Mouse (Mus musculus) bone marrow, adult 2 months (tissue): Measurements from ENCODE around the gene Ppp1r12a. TPM values are rescaled to one million over a fixed set of nuclear protein-coding genes. Genes with fewer than 3 reads are reported as not detected.

Source experiments
- H3K27ac ChIP-seq: fragments of 200-500 bp; 2 replicates; pipeline ENCODE4 v1.5.1; 2012; ENCODE audit warnings: low read depth, mild to moderate bottlenecking, control low read depth, inconsistent platforms, low read length; ENCODE audit not compliant: control insufficient read depth, poor library complexity, insufficient read depth
- H3K4me1 ChIP-seq: fragments of 200-500 bp; 2 replicates; pipeline ENCODE4 v1.6.1; 2011; ENCODE audit warnings: low read length; ENCODE audit not compliant: control insufficient read depth, insufficient read depth
- H3K4me3 ChIP-seq: fragments of 200-500 bp; replicated peaks from 2 replicates; pipeline ENCODE3; 2011; ENCODE audit warnings: mild to moderate bottlenecking, low read depth, low read length, control low read depth; ENCODE audit not compliant: control insufficient read depth
- CTCF ChIP-seq: fragments of 200-500 bp; IDR thresholded peaks from 2 replicates; pipeline ENCODE4 v1.5.1; 2011; ENCODE audit warnings: low read length, control low read depth; ENCODE audit not compliant: control insufficient read depth, insufficient read depth
- POLR2A ChIP-seq: fragments of 200-500 bp; IDR thresholded peaks from 2 replicates; pipeline ENCODE4 v1.6.1; 2011; ENCODE audit warnings: low read depth, mild to moderate bottlenecking, control low read depth, low read length, borderline replicate concordance; ENCODE audit not compliant: control insufficient read depth
- WGBS: fragments of 180-500 bp; shearing (Covaris S2); methylation state at CpG from one replicate; pipeline ENCODE4 v1.1.7; 2018; 5-methylcytosine and 5-hydroxymethylcytosine counted together
- polyA plus RNA-seq: library from polyadenylated mRNA; stranded (reverse); fragments of >200 nt; gene quantifications from 2 replicates; pipeline ENCODE4 v1.2.4, GENCODE M21; 2011; ENCODE audit warnings: low replicate concordance; ENCODE audit not compliant: missing spikeins, insufficient read depth, insufficient read length

Ppp1r12a gene
- polyA plus RNA-seq, 1 experiment = 68.6 TPM

GRCm38 (mm10) chr10:108331784-108332561 lies 170.0 kb downstream of the Ppp1r12a start, which contains the start of gene Pawr:
Gene Pawr (plus strand): TSS chr10:108332121.
- under 1% methylated on average over 72 of the region's 85 CpGs for WGBS
- TF ChIP-seq POLR2A (no peak), CTCF (no peak)
- no peak within 1 kb of the TSS for H3K27ac ChIP-seq

GRCm38 (mm10) chr10:108332571-108333541 lies 170.9 kb downstream of the Ppp1r12a start:
- no peak overlapping the region for H3K27ac ChIP-seq
- TF ChIP-seq CTCF = no peak
- TF ChIP-seq POLR2A = no peak
- under 1% methylated on average over 126 of the region's 129 CpGs for WGBS
- no peaks in the 10 kb centered on the region for H3K4me1 ChIP-seq
- peak overlapping the region; percentile 1 for H3K4me3 ChIP-seq

More at GRCm38 (mm10) chr10:108331784-108332561, 170.0 kb downstream of the Ppp1r12a start, which contains the start of gene Pawr:
- no peaks in the 10 kb centered on the region for H3K4me1 ChIP-seq
- H3K4me3 ChIP-seq = peak within 1 kb of the TSS; percentile 1

GRCm38 (mm10) chr10:108333642-108334041 lies 171.6 kb downstream of the Ppp1r12a start:
- no peaks in the 10 kb centered on the region for H3K4me1 ChIP-seq
- TF ChIP-seq POLR2A (no peak), CTCF (no peak)
- H3K4me3 ChIP-seq = no peak overlapping the region
- 16% methylated on average over 12 of the region's 12 CpGs for WGBS
- H3K27ac ChIP-seq = no peak overlapping the region

Other genes with a start within 250 kb of the Ppp1r12a start
- gene Pawr, start 169.9 kb downstream of the Ppp1r12a start, polyA plus RNA-seq = 3.1 and 6.8 TPM in 2 replicates